Mouse (Mus musculus): ENCODE data around the gene Nelfb. TPM values are rescaled to one million over a fixed set of nuclear protein-coding genes. Genes with fewer than 3 reads are reported as not detected.

The Nelfb gene
- polyA plus RNA-seq, 2 experiments: 84.4 to 88.4 TPM

GRCm38 (mm10) chr2:25231038-25231437 lies 19.7 kb upstream of the Nelfb start:
- ATAC-seq (ENCODE audit: low FRiP score, low read depth): no peak

DNA sequence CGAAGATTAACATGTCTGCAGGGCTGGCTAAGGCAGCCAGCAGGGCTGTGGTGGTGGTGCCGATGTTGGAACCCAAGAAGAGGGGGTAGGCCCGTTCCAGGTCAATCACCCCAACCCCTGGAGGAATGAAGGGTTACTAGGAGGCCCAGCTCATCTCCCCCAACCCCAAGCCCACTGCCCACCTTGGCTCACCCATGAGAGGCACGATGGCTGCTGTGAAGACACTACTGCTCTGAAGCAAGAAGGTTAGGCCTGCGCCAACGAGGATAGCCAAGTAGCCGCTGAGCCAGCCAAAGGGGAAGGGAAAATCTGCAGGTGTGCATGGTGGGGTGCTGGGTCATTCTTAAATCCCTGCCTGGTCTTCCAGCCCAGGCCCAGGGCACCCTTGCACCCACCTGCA lies 19.3 kb upstream of the Nelfb start:
- Histone ChIP-seq H3K4me1 (ENCODE audit: control insufficient read depth, insufficient read depth, low read length) (peaks cover 3% of the 10 kb centered on the region; the same call in 1 of the 2 replicates), H3K9me3 (ENCODE audit: control insufficient read depth, low read length) (no peaks in the 10 kb centered on the region), H3K4me2 (replicated peaks; ENCODE audit: low read depth, low read length, severe bottlenecking) (no peak overlapping the region), H3K27ac (replicated peaks; ENCODE audit: low read depth, low read length) (no peak overlapping the region), H3K4me3 (replicated peaks; ENCODE audit: low read length) (no peak overlapping the region), H3K9ac (ENCODE audit: low read depth, low read length, severe bottlenecking) (no peak overlapping the region), H3K36me3 (ENCODE audit: control insufficient read depth, insufficient read depth, low read length) (no peaks in the 10 kb centered on the region), H3K27me3 (ENCODE audit: control insufficient read depth, insufficient read depth, low read length) (no peaks in the 10 kb centered on the region)
- no peak for ATAC-seq (ENCODE audit: low FRiP score, low read depth)
- no peak for TF ChIP-seq POLR2A (IDR thresholded peaks at IDR 0.05; ENCODE audit: borderline replicate concordance, extremely low read depth, insufficient read depth, insufficient read length)
- 80% methylated on average over 7 of the region's 7 CpGs for WGBS
- DNase-seq (ENCODE audit: low spot score): no peak

More at GRCm38 (mm10) chr2:25231038-25231437, 19.7 kb upstream of the Nelfb start:
- WGBS: 46% methylated on average over 12 of the region's 12 CpGs
- H3K4me3 ChIP-seq (replicated peaks; ENCODE audit: low read length): no peak overlapping the region
- TF ChIP-seq POLR2A (IDR thresholded peaks at IDR 0.05; ENCODE audit: borderline replicate concordance, extremely low read depth, insufficient read depth, insufficient read length): no peak
- no peaks in the 10 kb centered on the region for H3K9me3 ChIP-seq (ENCODE audit: control insufficient read depth, low read length)
- H3K36me3 ChIP-seq (ENCODE audit: control insufficient read depth, insufficient read depth, low read length): no peaks in the 10 kb centered on the region
- no peak overlapping the region for H3K27ac ChIP-seq (replicated peaks; ENCODE audit: low read depth, low read length)
- no peak overlapping the region for H3K9ac ChIP-seq (ENCODE audit: low read depth, low read length, severe bottlenecking)
- H3K4me1 ChIP-seq (ENCODE audit: control insufficient read depth, insufficient read depth, low read length): peaks cover 3% of the 10 kb centered on the region; the same call in 1 of the 2 replicates
- DNase-seq (ENCODE audit: low spot score): no peak
- no peak overlapping the region for H3K4me2 ChIP-seq (replicated peaks; ENCODE audit: low read depth, low read length, severe bottlenecking)
- H3K27me3 ChIP-seq (ENCODE audit: control insufficient read depth, insufficient read depth, low read length): no peaks in the 10 kb centered on the region

DNA sequence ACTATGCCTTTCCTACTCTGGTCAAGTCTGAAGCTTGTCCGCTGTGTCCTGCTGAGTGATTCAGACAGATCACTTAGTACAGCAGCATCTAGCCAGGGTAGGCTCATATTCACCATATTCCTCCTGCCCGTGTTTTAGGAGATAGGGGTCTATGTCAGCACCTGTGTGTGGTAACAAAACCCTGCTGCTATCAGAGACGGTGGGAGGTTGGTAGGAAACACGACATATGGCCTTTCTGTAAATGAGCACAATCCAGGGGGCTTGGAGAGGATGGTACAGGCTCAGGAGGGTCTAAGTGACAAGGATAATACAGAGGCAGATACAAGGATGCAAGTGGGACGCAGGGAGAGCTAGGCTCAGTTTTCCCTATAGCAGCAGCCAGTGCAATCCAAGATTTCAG lies 18.3 kb upstream of the Nelfb start:
- ATAC-seq (ENCODE audit: low FRiP score, low read depth) (no peak), DNase-seq (ENCODE audit: low spot score) (no peak)
- no peak overlapping the region for H3K9ac ChIP-seq (ENCODE audit: low read depth, low read length, severe bottlenecking)
- no peaks in the 10 kb centered on the region for H3K9me3 ChIP-seq (ENCODE audit: control insufficient read depth, low read length)
- H3K4me3 ChIP-seq (replicated peaks; ENCODE audit: low read length): no peak overlapping the region
- 76% methylated on average over 5 of the region's 5 CpGs for WGBS
- no peak overlapping the region for H3K4me2 ChIP-seq (replicated peaks; ENCODE audit: low read depth, low read length, severe bottlenecking)
- no peaks in the 10 kb centered on the region for H3K27me3 ChIP-seq (ENCODE audit: control insufficient read depth, insufficient read depth, low read length)
- peaks cover 5% of the 10 kb centered on the region; the same call in 1 of the 2 replicates for H3K4me1 ChIP-seq (ENCODE audit: control insufficient read depth, insufficient read depth, low read length)
- H3K36me3 ChIP-seq (ENCODE audit: control insufficient read depth, insufficient read depth, low read length): no peaks in the 10 kb centered on the region
- no peak for TF ChIP-seq POLR2A (IDR thresholded peaks at IDR 0.05; ENCODE audit: borderline replicate concordance, extremely low read depth, insufficient read depth, insufficient read length)
- no peak overlapping the region for H3K27ac ChIP-seq (replicated peaks; ENCODE audit: low read depth, low read length)

DNA sequence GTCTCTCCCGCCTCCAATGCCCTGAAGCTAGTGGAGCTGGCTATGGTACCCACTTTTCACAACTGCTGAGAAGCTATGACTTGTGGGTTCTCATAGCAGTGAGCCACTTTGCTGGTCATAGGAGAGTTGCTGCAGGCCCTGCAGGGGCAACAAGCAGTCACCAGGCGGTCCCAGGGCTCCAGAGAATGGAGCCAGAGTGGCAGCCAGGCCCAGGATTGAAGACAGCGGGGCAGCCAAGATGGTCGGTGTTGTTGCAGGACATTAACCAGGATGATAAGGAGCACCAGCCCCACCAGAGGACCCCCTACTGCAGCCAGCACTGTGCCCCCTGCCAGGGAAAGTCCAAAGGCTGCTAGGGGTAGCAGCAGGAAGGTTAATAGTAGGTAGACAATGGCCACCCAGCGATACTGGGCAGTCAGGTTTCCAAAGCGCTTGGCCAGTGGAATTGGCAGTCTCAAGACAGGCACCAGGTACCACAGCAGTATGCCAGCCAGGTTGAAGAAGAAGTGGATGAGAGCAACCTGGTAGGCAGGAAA lies 17.8 kb upstream of the Nelfb start:
- WGBS: 72% methylated on average over 6 of the region's 6 CpGs
- ATAC-seq (ENCODE audit: low FRiP score, low read depth): no peak

GRCm38 (mm10) chr2:25228431-25228889 lies 17.2 kb upstream of the Nelfb start:
- Histone ChIP-seq H3K27ac (replicated peaks; ENCODE audit: low read depth, low read length) (peak overlapping the region; percentile 34; the same call in 1 of the 2 replicates), H3K9me3 (ENCODE audit: control insufficient read depth, low read length) (no peaks in the 10 kb centered on the region), H3K4me2 (replicated peaks; ENCODE audit: low read depth, low read length, severe bottlenecking) (peak overlapping the region; percentile 24; the same call in 1 of the 2 replicates), H3K9ac (ENCODE audit: low read depth, low read length, severe bottlenecking) (no peak overlapping the region), H3K27me3 (ENCODE audit: control insufficient read depth, insufficient read depth, low read length) (no peaks in the 10 kb centered on the region), H3K4me3 (replicated peaks; ENCODE audit: low read length) (no peak overlapping the region), H3K36me3 (ENCODE audit: control insufficient read depth, insufficient read depth, low read length) (no peaks in the 10 kb centered on the region), H3K4me1 (ENCODE audit: control insufficient read depth, insufficient read depth, low read length) (peaks cover 9% of the 10 kb centered on the region)
- peak; percentile 84 for DNase-seq (ENCODE audit: low spot score)
- ATAC-seq (ENCODE audit: low FRiP score, low read depth): no peak
- 3% methylated on average over 7 of the region's 7 CpGs for WGBS
- no peak for TF ChIP-seq POLR2A (IDR thresholded peaks at IDR 0.05; ENCODE audit: borderline replicate concordance, extremely low read depth, insufficient read depth, insufficient read length)

More for the DNA sequence above, 17.8 kb upstream of the Nelfb start:
- Histone ChIP-seq H3K9me3 (ENCODE audit: control insufficient read depth, low read length) (no peaks in the 10 kb centered on the region), H3K4me2 (replicated peaks; ENCODE audit: low read depth, low read length, severe bottlenecking) (peak overlapping the region; percentile 24; the same call in 1 of the 2 replicates), H3K36me3 (ENCODE audit: control insufficient read depth, insufficient read depth, low read length) (no peaks in the 10 kb centered on the region), H3K27me3 (ENCODE audit: control insufficient read depth, insufficient read depth, low read length) (no peaks in the 10 kb centered on the region), H3K9ac (ENCODE audit: low read depth, low read length, severe bottlenecking) (no peak overlapping the region), H3K4me3 (replicated peaks; ENCODE audit: low read length) (no peak overlapping the region), H3K4me1 (ENCODE audit: control insufficient read depth, insufficient read depth, low read length) (peaks cover 5% of the 10 kb centered on the region; the same call in 1 of the 2 replicates), H3K27ac (replicated peaks; ENCODE audit: low read depth, low read length) (no peak overlapping the region)
- no peak for TF ChIP-seq POLR2A (IDR thresholded peaks at IDR 0.05; ENCODE audit: borderline replicate concordance, extremely low read depth, insufficient read depth, insufficient read length)
- DNase-seq (ENCODE audit: low spot score): no peak
